Mouse (Mus musculus) layer of hippocampus, postnatal 10 days (tissue): Measurements from ENCODE around the gene Tmtc4. TPM values are rescaled to one million over a fixed set of nuclear protein-coding genes. Genes with fewer than 3 reads are reported as not detected.

Source experiments
- DNase-seq, 2 experiments: peaks; one replicate each; pipeline ENCODE4 v3.0.0; 2021; ENCODE audit warnings: low spot score in 2 of 2
- total RNA-seq, 2 experiments: library from RNA; stranded (reverse); gene quantifications; 2 replicates each; pipeline ENCODE4 v1.2.3; 2021

The Tmtc4 gene
- total RNA-seq, 2 experiments from 2014 or later: 32.3 to 44.3 TPM

DNA sequence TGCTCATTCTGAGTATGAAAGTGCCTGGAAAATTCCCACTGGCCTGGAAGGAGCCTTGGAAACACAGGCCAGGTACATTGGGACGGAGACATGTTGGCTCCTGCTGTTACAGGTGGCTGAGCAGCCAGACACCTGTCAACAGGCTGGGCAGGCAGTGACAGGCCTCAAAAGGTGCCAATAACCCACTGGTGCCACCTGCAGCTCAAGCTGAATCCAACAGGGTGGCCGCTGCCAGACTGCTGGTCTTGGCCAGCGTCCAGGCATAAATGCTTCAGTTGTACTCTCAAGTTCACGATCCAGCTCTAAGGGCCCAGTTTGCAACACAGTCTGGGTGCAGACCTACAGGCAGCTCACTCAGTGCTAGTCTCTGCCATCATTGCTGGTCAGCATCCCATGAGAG is 81.0 kb downstream of the Tmtc4 start:
- DNase-seq: peak; percentile 74 to 78

GRCm38 (mm10) chr14:122902136-122902535 is 81.7 kb downstream of the Tmtc4 start:
- peak in 1 of 2 experiments; percentile 37 for DNase-seq

- peak in 1 of 2 experiments; percentile 8 for DNase-seq
Observed at GRCm38 (mm10) chr14:122901715-122902114, 82.1 kb downstream of the Tmtc4 start.

DNA sequence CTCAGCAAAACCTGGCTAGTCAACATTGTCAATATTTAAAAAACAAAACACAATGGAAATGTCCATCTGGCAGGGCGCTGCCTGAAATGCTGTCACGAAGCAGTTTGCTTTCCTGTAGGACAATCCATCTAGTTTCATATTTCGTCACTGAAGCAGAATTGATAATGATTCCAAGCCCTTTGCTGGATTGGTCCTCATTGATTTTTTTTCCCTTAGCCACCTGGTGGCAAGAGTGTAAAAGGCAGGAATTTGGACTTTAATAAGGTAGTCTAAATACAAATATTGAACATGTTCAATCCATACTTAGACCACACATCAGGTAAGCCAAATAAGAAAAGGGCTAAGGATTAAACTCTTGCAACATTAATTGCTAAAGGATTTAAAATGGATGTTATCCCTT is 82.7 kb downstream of the Tmtc4 start:
- no peak for DNase-seq

DNA sequence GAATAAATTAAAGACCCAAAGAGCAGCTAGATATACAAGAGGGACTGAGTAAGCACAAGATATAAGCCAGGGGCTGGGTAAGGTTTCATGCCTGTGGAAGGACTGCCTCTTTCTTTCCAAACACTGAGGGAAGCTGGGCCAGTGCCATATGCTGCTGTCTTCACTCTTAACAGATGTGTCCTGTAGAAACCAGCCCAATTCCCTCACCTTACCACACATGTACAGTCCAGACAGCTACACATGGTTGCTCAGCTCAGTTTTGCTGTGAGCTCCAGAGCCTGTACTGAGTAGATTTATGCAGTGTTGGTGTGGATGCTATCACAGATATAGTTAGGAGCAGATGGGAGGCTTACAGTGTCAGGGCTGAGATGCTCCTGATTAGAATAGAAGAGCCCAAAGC is 83.2 kb downstream of the Tmtc4 start:
- DNase-seq: peak in 1 of 2 experiments; percentile 16

DNA sequence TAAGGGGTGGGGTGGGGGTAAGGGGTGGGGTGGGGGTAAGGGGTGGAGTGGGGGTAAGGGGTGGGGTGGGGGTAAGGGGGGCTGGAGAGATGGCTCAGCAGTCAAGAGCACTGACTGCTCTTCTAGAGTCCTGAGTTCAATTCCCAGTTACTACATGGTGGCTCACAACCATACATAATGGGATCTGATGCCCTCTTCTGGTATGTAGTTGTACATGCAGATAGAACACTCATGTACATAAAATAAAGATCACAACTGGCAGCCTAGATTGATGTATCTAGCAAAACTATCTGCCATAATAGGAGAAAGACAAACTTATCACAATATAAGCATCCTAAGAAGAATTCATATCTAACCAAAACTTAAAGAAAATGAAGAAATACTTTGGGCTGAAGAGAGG is 85.3 kb downstream of the Tmtc4 start:
- no peak for DNase-seq

- DNase-seq: peak in 1 of 2 experiments; percentile 2
Observed at GRCm38 (mm10) chr14:122896106-122896505, 87.7 kb downstream of the Tmtc4 start.

DNA sequence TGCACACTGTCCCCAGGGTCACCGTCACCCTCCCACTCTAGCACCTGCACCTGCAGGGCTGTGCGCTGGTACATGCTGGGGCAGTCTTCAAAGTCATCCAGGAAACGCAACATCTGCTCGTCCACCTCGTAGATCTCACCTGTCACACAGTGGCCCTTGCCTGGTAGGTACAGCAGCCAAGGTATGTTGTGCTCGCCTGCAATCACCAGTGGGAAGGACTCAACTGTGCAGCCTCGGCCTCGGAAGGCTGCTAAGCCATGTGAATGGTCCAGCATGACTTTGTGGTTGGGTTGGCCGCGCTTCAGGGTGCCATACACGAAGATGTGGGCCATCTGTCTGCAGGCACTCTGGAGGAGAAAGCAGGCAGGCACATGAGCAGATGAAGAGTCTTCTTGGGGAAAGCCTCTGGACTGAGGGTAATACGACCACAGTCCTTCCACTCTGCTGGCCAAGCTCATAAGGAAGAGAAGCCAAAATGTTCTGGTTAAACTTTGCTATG is 92.3 kb downstream of the Tmtc4 start:
- DNase-seq: no peak

- no peak for DNase-seq
Observed at GRCm38 (mm10) chr14:122888480-122888872, 95.4 kb downstream of the Tmtc4 start.

DNA sequence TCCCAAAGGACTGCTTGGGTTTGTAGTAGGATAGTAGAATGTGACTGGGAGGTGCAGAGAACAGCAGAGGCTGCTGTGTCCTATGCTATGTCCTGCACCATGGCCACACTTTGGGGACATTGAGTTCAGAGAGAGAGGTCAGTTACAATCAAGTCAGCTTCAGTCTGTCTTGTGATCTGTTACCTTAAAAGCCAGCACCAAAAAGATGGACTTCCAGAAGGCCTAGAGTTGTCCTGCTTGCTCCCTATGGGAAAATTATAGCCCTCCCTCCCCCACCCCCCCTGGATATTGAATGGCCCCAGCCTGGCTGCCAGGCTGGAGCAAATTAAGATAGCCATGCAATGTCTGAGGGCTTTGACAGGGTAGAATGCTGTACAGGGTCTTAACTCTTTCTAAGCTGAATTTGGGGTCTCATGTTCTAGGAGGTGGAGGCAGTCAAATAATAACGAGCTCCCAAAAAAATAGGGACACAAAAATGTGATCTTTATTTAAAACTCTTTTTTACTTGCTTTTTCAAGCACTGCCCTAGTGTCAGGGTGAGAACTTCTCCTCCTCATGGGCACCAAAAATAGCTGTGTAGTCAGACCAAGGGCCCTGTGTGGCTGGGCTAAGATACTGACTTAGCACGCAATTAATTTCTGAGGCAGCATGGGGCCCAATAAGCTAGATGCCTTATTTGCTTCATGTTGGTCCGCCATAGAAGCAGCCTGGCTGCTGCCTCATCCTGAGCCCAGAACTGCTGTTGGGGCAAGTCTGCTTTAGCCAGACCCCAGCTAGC is 95.9 kb downstream of the Tmtc4 start:
- no peak for DNase-seq

GRCm38 (mm10) chr14:122887278-122887677 is 96.6 kb downstream of the Tmtc4 start:
- DNase-seq: no peak

- peak; percentile 37 to 54 for DNase-seq
Observed at GRCm38 (mm10) chr14:122885893-122886292, 97.9 kb downstream of the Tmtc4 start.

- DNase-seq: peak in 1 of 2 experiments; percentile 39
Observed at GRCm38 (mm10) chr14:122883821-122884584, 99.8 kb downstream of the Tmtc4 start.

DNA sequence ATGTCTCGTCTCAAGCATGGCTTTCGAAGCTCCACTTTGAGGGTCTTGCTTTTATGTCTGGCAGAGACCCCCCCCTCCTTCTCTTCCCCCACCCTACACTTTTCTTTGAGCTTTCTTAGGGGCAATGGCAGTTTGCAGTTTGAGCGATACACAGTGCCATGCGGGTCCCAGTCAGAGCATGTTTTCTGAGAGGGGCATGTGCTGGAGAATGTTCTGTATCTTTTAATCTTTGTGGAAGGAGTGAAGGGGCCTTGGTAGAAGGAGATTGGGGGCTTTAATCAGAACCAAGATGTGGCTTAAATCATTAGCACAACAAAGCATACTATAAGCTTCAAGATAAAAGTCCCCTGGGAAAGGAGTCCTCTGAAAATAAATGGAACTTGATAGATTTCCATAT is 100.4 kb downstream of the Tmtc4 start:
- DNase-seq: no peak

DNA sequence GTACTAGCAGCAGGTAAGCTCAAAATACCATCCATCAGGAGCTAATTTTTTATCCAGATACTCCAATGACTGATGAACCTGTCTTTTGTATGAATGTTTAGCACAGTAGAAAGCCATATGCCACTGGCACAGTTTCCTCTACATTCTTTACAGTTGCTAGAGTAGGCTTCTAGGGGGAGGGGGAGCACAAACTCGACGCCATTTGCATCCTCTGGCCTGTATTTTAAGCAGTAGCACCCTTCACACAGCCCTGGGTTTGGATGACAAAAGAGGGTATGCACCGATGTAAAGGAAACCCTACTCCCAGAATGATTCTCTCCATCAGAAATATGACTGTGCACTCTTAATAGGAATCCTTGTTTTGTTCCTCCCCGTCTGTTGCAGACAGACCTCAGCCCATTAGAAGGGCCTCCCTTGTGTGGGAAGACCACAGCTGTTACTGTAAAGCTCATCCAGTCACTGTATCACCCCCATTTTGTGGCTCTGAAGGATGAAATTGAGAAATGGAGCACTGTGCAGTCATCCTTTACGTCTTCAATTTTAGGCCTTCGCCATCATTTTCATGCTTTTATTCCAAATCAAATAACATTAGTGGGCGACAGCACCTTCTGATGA is 100.9 kb downstream of the Tmtc4 start:
- no peak for DNase-seq

DNA sequence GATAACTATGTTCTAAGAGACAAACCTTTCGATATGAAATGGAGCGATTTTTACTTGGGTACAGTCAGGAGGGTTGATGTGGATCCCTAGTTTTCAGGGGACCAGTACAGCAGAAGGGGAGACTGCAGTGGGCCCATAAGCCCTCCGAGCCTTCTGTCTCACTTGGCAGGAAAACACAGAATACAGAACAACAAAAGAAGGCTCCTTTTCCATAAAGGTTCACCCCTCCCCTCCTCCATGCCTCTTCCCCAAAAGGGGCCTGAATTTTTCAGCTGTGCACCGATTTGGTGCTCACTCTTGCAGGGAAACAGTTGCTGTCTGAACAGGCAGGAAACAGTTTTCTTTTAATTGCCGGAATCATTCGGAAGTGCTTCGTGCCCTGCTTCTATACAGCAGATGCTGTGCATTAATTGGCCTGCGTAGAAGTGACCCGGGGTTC is 101.6 kb downstream of the Tmtc4 start:
- DNase-seq: no peak

DNA sequence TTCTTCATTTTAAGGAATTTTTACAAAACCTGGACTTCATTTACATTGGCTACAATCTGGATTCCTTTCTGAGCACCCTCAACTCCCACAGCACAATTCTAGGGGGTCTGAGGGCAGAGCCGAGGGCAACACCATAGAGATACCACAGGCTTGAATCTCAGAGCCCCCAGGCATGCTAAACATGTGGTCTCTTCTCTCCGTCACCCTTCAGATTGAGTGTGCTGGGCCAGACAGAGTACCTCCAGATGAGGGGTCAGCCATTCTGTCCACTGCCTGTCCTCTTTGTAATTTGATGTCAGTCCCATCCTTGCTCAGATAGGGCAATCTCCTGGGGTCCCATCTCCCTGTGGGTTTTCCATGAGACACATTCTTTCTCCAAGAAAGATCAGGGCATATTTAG is 102.1 kb downstream of the Tmtc4 start:
- DNase-seq: no peak

DNA sequence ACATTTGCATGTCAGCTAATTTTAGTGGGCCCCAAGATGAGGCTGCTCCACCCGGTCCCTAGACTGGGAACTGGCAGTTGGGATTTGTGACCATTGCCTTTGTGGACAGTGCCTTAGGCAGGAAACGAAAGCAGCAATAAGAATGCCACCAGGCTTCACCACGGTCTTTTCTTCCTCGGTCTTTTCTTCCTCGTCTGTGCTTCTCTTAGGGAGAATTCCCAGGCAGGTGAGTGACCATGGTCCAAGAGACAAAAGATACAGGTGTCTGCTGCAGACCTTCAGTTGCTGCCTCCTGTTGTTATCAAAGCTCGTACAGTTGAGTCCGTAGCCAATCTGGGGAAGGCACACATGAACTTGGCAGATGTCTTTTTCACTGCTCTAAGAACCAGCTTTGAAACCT is 103.5 kb downstream of the Tmtc4 start:
- DNase-seq: no peak

DNA sequence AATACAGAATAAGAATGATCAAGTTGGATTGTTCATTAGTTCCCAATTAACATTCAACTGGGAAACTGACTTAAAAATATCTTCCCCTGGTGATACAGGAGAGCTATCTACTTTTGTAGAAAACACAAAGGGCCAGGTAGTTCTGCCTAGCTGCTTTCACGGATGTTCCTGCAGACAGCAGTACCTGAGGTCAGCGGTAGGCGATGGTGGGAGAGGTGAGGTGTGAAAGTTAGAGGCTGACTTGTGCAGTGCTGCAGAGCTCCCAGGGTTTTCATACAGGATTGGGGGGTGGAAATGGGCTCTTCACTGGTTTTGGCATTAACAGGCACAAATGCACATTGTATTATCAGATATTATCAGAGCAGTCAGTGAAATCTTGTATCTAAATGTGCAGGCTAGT is 106.0 kb downstream of the Tmtc4 start:
- no peak for DNase-seq

- DNase-seq: no peak
Observed at GRCm38 (mm10) chr14:122876723-122877122, 107.1 kb downstream of the Tmtc4 start.

GRCm38 (mm10) chr14:122876163-122876562 is 107.7 kb downstream of the Tmtc4 start:
- peak; percentile 85 to 89 for DNase-seq

- no peak for DNase-seq
Observed at GRCm38 (mm10) chr14:122875636-122876035, 108.2 kb downstream of the Tmtc4 start.
